Mouse (Mus musculus) adrenal gland, postnatal 14 days (tissue): ENCODE measurements at regions not wholly inside any gene's neighbourhood (a gene's known extent, or its start where the extent isn't known, plus 50 kb on each side); places are given as distances from the start of the nearest gene placed in this dataset.

Source experiments
- DNase-seq: peaks from one replicate; pipeline ENCODE4 v3.0.0; 2021; ENCODE audit warnings: mixed read lengths

DNA sequence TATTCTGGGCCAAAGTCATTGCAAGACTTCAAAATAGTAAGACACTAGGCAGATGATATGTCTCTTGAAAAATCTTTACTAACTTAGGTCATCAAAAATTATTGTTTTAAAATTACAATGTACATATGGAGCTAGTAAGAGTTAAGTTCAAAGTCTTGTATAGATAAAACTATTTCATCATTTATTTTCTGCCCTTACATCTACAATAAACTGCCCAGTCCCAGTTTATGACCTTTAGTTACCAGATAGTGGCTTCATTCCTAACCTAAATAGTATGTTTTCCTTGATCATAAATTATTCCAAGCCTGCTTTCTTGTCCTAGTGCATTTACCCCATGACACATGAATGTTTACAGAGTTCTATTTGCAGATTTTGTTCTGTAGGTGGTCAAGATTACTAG, 72.9 kb downstream of the Manea start:
- DNase-seq = no peak

GRCm38 (mm10) chr4:26259230-26260029, 87.3 kb downstream of the Manea start:
- DNase-seq = no peak

DNA sequence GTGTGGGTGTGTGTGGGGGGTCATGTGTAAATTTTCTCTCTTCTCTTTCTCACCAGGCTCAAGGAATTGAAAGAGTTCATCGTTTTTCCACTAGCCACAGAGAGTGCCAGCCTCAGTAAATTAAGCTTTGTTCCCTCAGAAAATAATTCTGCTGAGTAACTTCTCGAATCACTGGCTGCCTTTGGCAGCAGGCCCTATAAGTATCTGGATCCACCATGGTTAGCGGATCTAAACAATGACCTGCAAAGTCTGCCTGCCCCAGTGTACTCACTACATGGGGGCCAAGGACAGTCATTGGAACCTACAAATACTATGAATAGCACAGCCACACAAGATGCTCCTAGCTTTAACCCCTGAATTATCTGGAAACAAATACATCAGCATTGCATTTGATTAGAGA, 90.8 kb downstream of the Manea start:
- no peak for DNase-seq

DNA sequence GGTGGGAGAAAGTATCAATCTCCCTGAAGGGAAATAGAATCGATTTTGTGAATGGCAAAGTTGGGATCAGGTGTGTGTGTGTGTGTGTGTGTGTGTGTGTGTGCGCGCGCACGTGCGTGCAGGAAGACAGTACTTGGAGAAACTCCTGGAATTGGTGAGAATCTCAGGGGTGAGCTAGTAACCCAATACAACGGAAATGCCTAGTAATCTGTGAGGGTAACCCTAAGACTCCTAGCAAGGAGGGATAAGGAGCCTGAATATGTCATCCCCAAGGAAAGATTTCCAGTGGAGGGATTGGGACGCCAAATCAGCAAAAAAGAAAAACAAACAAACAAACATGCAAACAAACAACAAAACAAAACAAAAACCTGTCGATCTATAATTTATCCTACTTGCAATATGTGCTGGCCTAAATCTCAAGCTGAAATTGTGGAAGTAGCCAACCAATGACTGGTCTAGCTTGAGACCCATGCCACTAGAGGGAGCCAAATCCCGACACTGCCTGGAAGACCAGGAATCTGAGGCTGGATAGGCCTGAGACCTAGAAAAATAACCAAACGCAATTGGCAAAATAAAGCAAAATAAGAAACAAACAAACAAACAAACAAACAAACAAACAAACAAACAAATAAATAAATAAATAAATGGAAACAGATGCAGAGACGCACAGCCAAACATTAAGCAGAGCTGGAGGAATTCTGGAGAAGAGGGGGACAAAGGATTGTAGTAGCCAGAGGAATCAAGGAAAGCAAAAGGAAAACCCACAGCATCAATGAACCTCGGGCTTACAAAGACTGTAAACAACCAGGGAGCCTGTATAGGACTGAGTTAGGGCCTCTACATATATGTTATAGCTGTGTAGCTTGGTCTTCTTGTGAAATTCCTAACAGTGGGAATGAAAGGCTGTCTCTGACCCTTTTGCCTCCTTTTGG, 98.5 kb downstream of the Manea start:
- DNase-seq = peak; percentile 78

DNA sequence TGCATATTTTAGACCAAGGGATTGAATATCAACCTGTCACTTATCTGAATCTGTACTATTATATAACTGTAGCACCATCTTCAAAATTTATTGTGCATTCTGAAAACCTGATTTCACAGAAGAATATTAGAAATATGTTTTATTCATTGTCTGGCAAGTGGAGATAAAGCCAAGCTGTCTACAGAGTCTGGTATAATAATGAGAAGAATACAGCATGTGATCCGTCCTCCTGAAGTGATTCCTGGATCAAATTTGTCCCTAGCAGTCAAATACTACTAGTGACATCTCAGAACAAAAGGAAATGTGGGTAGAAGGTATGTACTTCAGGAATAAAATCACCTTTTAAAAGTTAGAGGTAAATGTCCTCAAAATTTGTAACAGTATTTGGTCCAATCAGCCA, 123.4 kb downstream of the Manea start:
- no peak for DNase-seq
